Mouse (Mus musculus) stomach, postnatal 0 days (tissue): Measurements from ENCODE around the gene Vps53. TPM values are rescaled to one million over a fixed set of nuclear protein-coding genes. Genes with fewer than 3 reads are reported as not detected.
"Not testable (repeated sequence)": the region's sequence is repeated elsewhere in the genome, so short reads cannot be mapped to it uniquely, and the experiment has no call there.

ENCODE experiments used
- ATAC-seq: fragments of 200-750 bp; cut with Nextera tagmentation; 2 replicates; pipeline ENCODE4 v1.8.0; 2017; ENCODE audit not compliant: low FRiP score, low TSS enrichment
- DNase-seq: peaks from one replicate; pipeline ENCODE4 v3.0.0-alpha.2; 2016; ENCODE audit warnings: low spot score
- H3K27ac ChIP-seq: fragments of 300-500 bp; sonication (generic); replicated peaks from 2 replicates; pipeline ENCODE4 v1.5.1; 2014; ENCODE audit warnings: mild to moderate bottlenecking, control low read depth
- H3K27me3 ChIP-seq: fragments of 300-500 bp; sonication (generic); 2 replicates; pipeline ENCODE4 v1.6.1; 2014; ENCODE audit warnings: low read length; ENCODE audit not compliant: control insufficient read depth, insufficient read depth
- H3K36me3 ChIP-seq: fragments of 300-500 bp; sonication (generic); 2 replicates; pipeline ENCODE4 v1.6.1; 2014; ENCODE audit warnings: low read length, mixed read lengths; ENCODE audit not compliant: control insufficient read depth, insufficient read depth
- H3K4me1 ChIP-seq: fragments of 300-500 bp; sonication (generic); replicated peaks from 2 replicates; pipeline ENCODE4 v1.6.1; 2014; ENCODE audit warnings: antibody characterized with exemption; ENCODE audit not compliant: control insufficient read depth, insufficient read depth
- H3K4me2 ChIP-seq: fragments of 300-500 bp; sonication (generic); replicated peaks from 2 replicates; pipeline ENCODE4 v1.6.1; 2014; ENCODE audit warnings: low read depth, mild to moderate bottlenecking, control low read depth, moderate library complexity
- H3K4me3 ChIP-seq: fragments of 300-500 bp; sonication (generic); 2 replicates; pipeline ENCODE4 v1.5.1; 2014; ENCODE audit warnings: low read depth, low read length, control low read depth
- H3K9ac ChIP-seq: fragments of 300-500 bp; sonication (generic); 2 replicates; pipeline ENCODE4 v1.6.1; 2014; ENCODE audit warnings: mild to moderate bottlenecking, low read length, control low read depth, mixed read lengths
- H3K9me3 ChIP-seq: fragments of 300-500 bp; sonication (generic); 2 replicates; pipeline ENCODE4 v1.6.1; 2016; ENCODE audit warnings: low read length; ENCODE audit not compliant: control insufficient read depth
- CTCF ChIP-seq: IDR thresholded peaks from 2 replicates; pipeline ENCODE4 v1.5.1; 2016; ENCODE audit warnings: antibody characterized with exemption, low read depth, mild to moderate bottlenecking, moderate library complexity
- EP300 ChIP-seq: optimal IDR thresholded peaks from 2 replicates; pipeline ENCODE3; 2016; ENCODE audit warnings: antibody characterized with exemption
- WGBS: fragments of 180-500 bp; shearing (Covaris S2); extraction: QIAGEN DNeasy Blood & Tissue Kit; methylation state at CpG from one replicate; pipeline ENCODE4 v1.1.7; 2014; 5-methylcytosine and 5-hydroxymethylcytosine counted together
- polyA plus RNA-seq: library from polyadenylated mRNA; unstranded; fragments of >200 nt; fragmentation: Nextera tagmentation; extraction: Ambion mirVana; gene quantifications from 2 replicates; pipeline ENCODE4 v1.2.1, GENCODE M21; 2015

The Vps53 gene
- polyA plus RNA-seq, 1 experiment from 2014 or later, result 42.9 TPM

- TF ChIP-seq CTCF (no peak), EP300 (no peak)
- Histone ChIP-seq H3K9ac (no peak overlapping the region), H3K4me3 (0 out of 2 replicates have a peak overlapping the region, but pooled peaks have one; percentile 80), H3K36me3 (no peaks in the 10 kb centered on the region; the same call in 1 of the 2 replicates), H3K4me1 (no peaks in the 10 kb centered on the region), H3K27me3 (no peaks in the 10 kb centered on the region), H3K27ac (peak overlapping the region; percentile 97), H3K4me2 (peak overlapping the region; percentile 92), H3K9me3 (no peaks in the 10 kb centered on the region)
- DNase-seq (no peak), ATAC-seq (no peak)
- WGBS, result 82% methylated on average over 5 of the region's 5 CpGs
Observed at GRCm38 (mm10) chr11:76216049-76216540, 36.6 kb upstream of the Vps53 start.

DNA sequence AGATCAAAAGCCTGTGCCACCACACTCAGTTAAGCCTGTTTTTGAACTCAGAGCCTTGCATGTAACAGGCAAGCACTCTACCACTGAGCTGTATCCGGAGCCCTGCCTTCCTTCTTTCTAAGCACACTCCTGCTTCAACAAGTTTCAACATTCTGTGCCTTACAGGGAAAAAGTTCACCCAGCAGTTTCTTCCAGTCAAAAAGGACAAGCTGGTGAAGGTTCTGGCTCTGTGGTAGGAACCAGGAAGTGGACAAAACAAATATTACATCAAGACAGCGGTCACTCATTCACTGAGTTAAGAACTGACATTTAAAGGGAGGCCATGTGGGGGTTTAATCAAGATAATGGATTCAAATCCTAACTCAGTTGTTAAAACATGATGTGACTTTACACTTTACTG, 35.6 kb upstream of the Vps53 start:
- Histone ChIP-seq H3K4me2 (no peak overlapping the region), H3K27ac (peak overlapping the region; percentile 25; the same call in 1 of the 2 replicates), H3K4me1 (no peaks in the 10 kb centered on the region; the same call in 1 of the 2 replicates), H3K9me3 (no peaks in the 10 kb centered on the region), H3K36me3 (no peaks in the 10 kb centered on the region; the same call in 1 of the 2 replicates), H3K4me3 (no peak overlapping the region), H3K9ac (no peak overlapping the region), H3K27me3 (no peaks in the 10 kb centered on the region)
- WGBS, result 50% methylated on average over 2 of the region's 2 CpGs
- DNase-seq, result no peak
- TF ChIP-seq CTCF (no peak), EP300 (peak; percentile 54)
- ATAC-seq, result no peak

- Histone ChIP-seq H3K9me3 (no peaks in the 10 kb centered on the region), H3K4me2 (no peak overlapping the region), H3K4me3 (no peak overlapping the region), H3K27ac (peak overlapping the region; percentile 30; the same call in 1 of the 2 replicates), H3K36me3 (no peaks in the 10 kb centered on the region; the same call in 1 of the 2 replicates), H3K9ac (no peak overlapping the region), H3K27me3 (no peaks in the 10 kb centered on the region), H3K4me1 (no peaks in the 10 kb centered on the region; the same call in 1 of the 2 replicates)
- WGBS, result 89% methylated on average over 5 of the region's 5 CpGs
- no peak for ATAC-seq
- DNase-seq, result no peak
- no peak for TF ChIP-seq CTCF
- no peak for TF ChIP-seq EP300
Observed at GRCm38 (mm10) chr11:76213841-76214240, 34.4 kb upstream of the Vps53 start.

GRCm38 (mm10) chr11:76211595-76211994, 32.1 kb upstream of the Vps53 start:
- H3K9ac ChIP-seq, H3K27ac ChIP-seq, H3K27me3 ChIP-seq, H3K4me3 ChIP-seq, H3K4me1 ChIP-seq, ATAC-seq, DNase-seq, H3K4me2 ChIP-seq, H3K9me3 ChIP-seq: not testable (repeated sequence)
- H3K36me3 ChIP-seq, result peaks cover 11% of the 10 kb centered on the region; the same call in 1 of the 2 replicates
- 54% methylated on average over 5 of the region's 6 CpGs for WGBS

DNA sequence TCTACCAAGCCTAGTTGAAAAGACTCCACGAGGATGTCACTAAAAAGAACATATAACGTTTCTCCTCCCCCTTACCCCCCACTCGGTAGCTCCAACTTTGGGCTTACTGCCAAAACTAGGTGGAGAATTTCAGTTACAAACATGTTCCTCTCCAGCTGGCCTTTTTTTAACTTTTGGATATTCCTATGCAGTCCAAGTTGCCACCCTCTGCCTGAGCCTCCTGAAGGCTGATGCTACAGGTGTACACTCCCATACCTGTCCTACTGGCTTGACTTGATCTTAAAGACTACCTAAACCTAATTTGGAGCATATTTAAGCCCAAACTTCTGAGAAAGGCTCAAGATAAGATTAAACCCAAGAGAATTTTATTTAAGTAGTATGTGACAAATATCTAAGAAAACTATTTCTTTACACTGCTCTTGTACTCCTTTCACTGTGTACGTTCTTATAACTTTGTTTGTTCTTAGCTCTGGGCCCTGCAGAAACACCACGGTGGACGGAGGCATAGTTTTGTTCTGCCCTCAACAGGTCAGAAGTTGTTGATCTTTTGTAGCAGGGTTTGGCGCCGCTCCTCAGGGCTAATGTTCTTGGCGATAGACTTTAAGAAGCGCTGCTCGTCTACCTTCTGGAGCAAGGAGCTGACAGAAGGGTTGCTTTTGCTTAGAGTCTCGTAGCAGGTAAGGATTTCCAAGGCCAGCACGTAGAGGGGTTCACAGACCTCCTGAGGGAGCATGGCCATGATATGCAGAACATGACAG, 31.0 kb upstream of the Vps53 start:
- 47% methylated on average over 13 of the region's 13 CpGs for WGBS
- DNase-seq, result no peak
- Histone ChIP-seq H3K27ac (peak overlapping the region; percentile 50), H3K9me3 (no peaks in the 10 kb centered on the region), H3K4me2 (no peak overlapping the region), H3K4me1 (no peaks in the 10 kb centered on the region; the same call in 1 of the 2 replicates), H3K36me3 (peaks cover 11% of the 10 kb centered on the region; the same call in 1 of the 2 replicates), H3K27me3 (no peaks in the 10 kb centered on the region), H3K4me3 (no peak overlapping the region), H3K9ac (no peak overlapping the region)
- ATAC-seq, result no peak; the same call in 1 of the 2 replicates
- TF ChIP-seq CTCF (no peak), EP300 (no peak)

GRCm38 (mm10) chr11:76206793-76207192, 27.3 kb upstream of the Vps53 start:
- H3K9me3 ChIP-seq, result no peaks in the 10 kb centered on the region
- peaks cover 11% of the 10 kb centered on the region; the same call in 1 of the 2 replicates for H3K36me3 ChIP-seq
- ATAC-seq (no peak), DNase-seq (no peak)
- 88% methylated on average over 5 of the region's 5 CpGs for WGBS
- TF ChIP-seq CTCF (no peak), EP300 (no peak)
- H3K4me3 ChIP-seq, result no peak overlapping the region
- H3K27me3 ChIP-seq, result no peaks in the 10 kb centered on the region
- no peak overlapping the region for H3K27ac ChIP-seq
- H3K4me1 ChIP-seq, result no peaks in the 10 kb centered on the region; the same call in 1 of the 2 replicates
- no peak overlapping the region for H3K9ac ChIP-seq
- no peak overlapping the region for H3K4me2 ChIP-seq
